Mouse (Mus musculus): Measurements from ENCODE around the gene Fam111a.
"Not testable (repeated sequence)": the region's sequence is repeated elsewhere in the genome, so short reads cannot be mapped to it uniquely, and the experiment has no call there.

The Fam111a gene

GRCm38 (mm10) chr19:12545440-12545839 lies at the start of gene Fam111a:
TSS of gene Fam111a (plus strand) at chr19:12545740.
- in situ Hi-C loops (cut with MseI, MboI): not testable (repeated sequence)

GRCm38 (mm10) chr19:12496241-12496640 lies 49.3 kb upstream of the Fam111a start:
- in situ Hi-C loops (cut with MseI, MboI): no loop called here

GRCm38 (mm10) chr19:12497909-12498308 lies 47.6 kb upstream of the Fam111a start:
- in situ Hi-C loops (cut with MseI, MboI): no loop called here

- in situ Hi-C loops (cut with MseI, MboI): no loop called here
Measured at GRCm38 (mm10) chr19:12498321-12498720, 47.2 kb upstream of the Fam111a start.

- in situ Hi-C loops (cut with MseI, MboI): no loop called here
Measured at GRCm38 (mm10) chr19:12498941-12499340, 46.6 kb upstream of the Fam111a start.

GRCm38 (mm10) chr19:12499485-12499884 lies 46.1 kb upstream of the Fam111a start:
- in situ Hi-C loops (cut with MseI, MboI): no loop called here

- in situ Hi-C loops (cut with MseI, MboI): loop anchor here (5.0 to 25.0 kb wide), 3 partner anchors 33 to 312 kb away; no protein-coding TSS in a partner anchor
Measured at GRCm38 (mm10) chr19:12500124-12500523, 45.4 kb upstream of the Fam111a start.

- in situ Hi-C loops (cut with MseI, MboI): loop anchor here (5.0 to 25.0 kb wide), 3 partner anchors 34 to 311 kb away; no protein-coding TSS in a partner anchor
Measured at GRCm38 (mm10) chr19:12500881-12501311, 44.6 kb upstream of the Fam111a start.

- in situ Hi-C loops (cut with MseI, MboI): loop anchor here (5.0 to 25.0 kb wide), 3 partner anchors 34 to 311 kb away; no protein-coding TSS in a partner anchor
Measured at GRCm38 (mm10) chr19:12501370-12502347, 43.9 kb upstream of the Fam111a start, which contains the start of gene Dtx4. TSS of gene Dtx4 (minus strand) at chr19:12501454.

GRCm38 (mm10) chr19:12502756-12503155 lies 42.8 kb upstream of the Fam111a start:
- in situ Hi-C loops (cut with MseI, MboI): loop anchor here (5.0 to 25.0 kb wide), 3 partner anchors 35 to 310 kb away; no protein-coding TSS in a partner anchor

GRCm38 (mm10) chr19:12514621-12515020 lies 30.9 kb upstream of the Fam111a start:
- in situ Hi-C loops (cut with MseI, MboI): loop anchor here (5.0 to 25.0 kb wide), 3 partner anchors 78 to 310 kb away; no protein-coding TSS in a partner anchor

- in situ Hi-C loops (cut with MseI, MboI): loop anchor here (5.0 to 25.0 kb wide), 3 partner anchors 74 to 307 kb away; no protein-coding TSS in a partner anchor
Measured at GRCm38 (mm10) chr19:12517671-12518540, 27.6 kb upstream of the Fam111a start.

GRCm38 (mm10) chr19:12518541-12518890 lies 27.0 kb upstream of the Fam111a start:
- in situ Hi-C loops (cut with MseI, MboI): loop anchor here (5.0 to 25.0 kb wide), 3 partner anchors 74 to 306 kb away; no protein-coding TSS in a partner anchor

GRCm38 (mm10) chr19:12523377-12523776 lies 22.2 kb upstream of the Fam111a start:
- in situ Hi-C loops (cut with MseI, MboI): loop anchor here in 1 of 2 experiments (5.0 to 25.0 kb wide), 2 partner anchors 64 to 289 kb away; no protein-coding TSS in a partner anchor

GRCm38 (mm10) chr19:12537168-12537567 lies 8.4 kb upstream of the Fam111a start:
- in situ Hi-C loops (cut with MseI, MboI): no loop called here

GRCm38 (mm10) chr19:12539975-12540374 lies 5.6 kb upstream of the Fam111a start:
- in situ Hi-C loops (cut with MseI, MboI): no loop called here

- in situ Hi-C loops (cut with MseI, MboI): no loop called here
Measured at GRCm38 (mm10) chr19:12540727-12541126, 4.8 kb upstream of the Fam111a start.

- in situ Hi-C loops (cut with MseI, MboI): no loop called here
Measured at GRCm38 (mm10) chr19:12541644-12542043, 3.9 kb upstream of the Fam111a start.

GRCm38 (mm10) chr19:12549166-12549565 lies 3.6 kb downstream of the Fam111a start:
- in situ Hi-C loops (cut with MseI, MboI): no loop called here

GRCm38 (mm10) chr19:12550005-12550942 lies 4.7 kb downstream of the Fam111a start:
- in situ Hi-C loops (cut with MseI, MboI): no loop called here

Measured in mouse trophoblast stem cell (cell line).